Mouse (Mus musculus): ENCODE results near the gene Ptprj. TPM values are rescaled to one million over a fixed set of nuclear protein-coding genes. Genes with fewer than 3 reads are reported as not detected.

The Ptprj gene
- total and polyA plus RNA-seq, 2 experiments from 2014 or later: 4.7 to 37.8 TPM

DNA sequence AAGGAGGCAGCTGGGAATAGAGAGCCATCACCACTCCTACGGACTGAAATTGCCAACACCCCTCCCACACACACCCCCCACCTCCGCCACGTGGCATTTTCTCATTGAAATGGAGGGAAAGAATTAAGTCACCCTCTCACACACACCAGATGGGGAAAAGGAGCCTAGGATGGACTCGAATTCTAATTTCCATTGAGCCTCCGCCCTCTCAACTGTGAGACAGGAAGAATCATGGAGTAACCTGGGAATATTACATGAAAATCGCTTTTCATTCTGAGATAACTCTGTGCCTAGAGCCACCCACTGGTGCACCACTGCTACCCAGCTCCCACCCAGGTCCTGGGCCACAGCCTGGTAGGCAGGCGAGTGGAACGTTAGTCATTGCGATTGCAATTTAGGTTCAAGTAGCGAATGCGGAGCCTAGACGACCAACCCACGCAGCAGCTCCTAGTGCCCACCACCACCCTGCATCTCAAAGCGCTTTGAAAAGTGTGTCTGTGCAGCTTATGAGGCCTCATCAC lies 34.3 kb upstream of the Ptprj start:
- Histone ChIP-seq H3K9me3 (ENCODE audit: low read length) (no peaks in the 10 kb centered on the region), H3K4me3 (ENCODE audit: low read length) (no peak overlapping the region), H3K27me3 (ENCODE audit: insufficient read depth, low read length) (no peaks in the 10 kb centered on the region), H3K4me2 (ENCODE audit: low read depth, low read length) (no peak overlapping the region), H3K27ac (no peak overlapping the region), H3K9ac (replicated peaks; ENCODE audit: low read length) (no peak overlapping the region), H3K4me1 (ENCODE audit: insufficient read depth, low read length) (no peaks in the 10 kb centered on the region), H3K36me3 (ENCODE audit: insufficient read depth, low read length) (no peaks in the 10 kb centered on the region)
- 84% methylated on average over 14 of the region's 14 CpGs for WGBS
- no peak for DNase-seq (ENCODE audit: low spot score)
- no peak for ATAC-seq
- TF ChIP-seq CTCF (IDR thresholded peaks at IDR 0.05; ENCODE audit: low read depth): no peak

DNA sequence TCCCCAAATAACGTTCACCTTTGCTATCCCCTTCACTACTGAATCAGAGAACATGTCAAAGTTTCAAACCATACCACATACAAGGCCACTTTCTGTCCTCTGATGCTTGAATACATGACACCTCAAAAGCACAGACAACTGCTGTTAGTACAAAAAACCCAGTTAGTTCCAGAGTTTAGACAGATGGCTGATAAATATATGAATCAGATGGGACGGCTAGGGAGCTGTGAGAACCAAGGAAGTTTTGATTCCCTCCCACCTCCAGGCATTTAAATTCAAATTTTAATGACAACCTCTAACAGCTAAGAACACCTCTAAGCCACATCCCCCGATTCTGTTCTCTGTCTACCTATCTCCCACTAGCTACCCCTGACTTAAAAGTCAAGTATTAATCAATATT lies 33.1 kb upstream of the Ptprj start:
- H3K4me2 ChIP-seq (ENCODE audit: low read depth, low read length): no peak overlapping the region
- H3K27me3 ChIP-seq (ENCODE audit: insufficient read depth, low read length): no peaks in the 10 kb centered on the region
- DNase-seq (ENCODE audit: low spot score): no peak
- 71% methylated on average over 3 of the region's 3 CpGs for WGBS
- H3K9ac ChIP-seq (replicated peaks; ENCODE audit: low read length): no peak overlapping the region
- no peaks in the 10 kb centered on the region for H3K9me3 ChIP-seq (ENCODE audit: low read length)
- no peaks in the 10 kb centered on the region for H3K36me3 ChIP-seq (ENCODE audit: insufficient read depth, low read length)
- ATAC-seq: no peak
- TF ChIP-seq CTCF (IDR thresholded peaks at IDR 0.05; ENCODE audit: low read depth): no peak
- H3K4me3 ChIP-seq (ENCODE audit: low read length): no peak overlapping the region
- H3K27ac ChIP-seq: no peak overlapping the region
- no peaks in the 10 kb centered on the region for H3K4me1 ChIP-seq (ENCODE audit: insufficient read depth, low read length)

DNA sequence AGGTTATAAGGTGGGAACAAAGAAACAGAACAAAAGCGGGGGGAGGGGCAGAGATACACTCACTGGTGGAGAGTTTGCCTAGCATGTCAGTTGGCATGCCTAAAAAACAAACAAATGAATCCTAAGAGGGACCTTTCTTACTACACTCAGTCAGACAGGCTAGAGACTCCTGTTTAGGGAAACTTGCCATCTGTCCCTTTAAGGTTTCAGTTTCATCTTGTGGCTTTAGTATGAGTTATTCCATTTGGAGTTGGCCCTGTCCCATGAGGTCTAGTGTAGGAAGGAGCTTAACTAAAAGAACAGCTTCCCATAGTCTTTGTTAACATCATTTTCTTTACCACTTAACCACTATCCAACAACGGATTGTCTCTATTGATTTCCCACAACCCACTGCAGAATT lies 32.6 kb upstream of the Ptprj start:
- WGBS: 90% methylated on average over 2 of the region's 2 CpGs
- Histone ChIP-seq H3K4me1 (ENCODE audit: insufficient read depth, low read length) (no peaks in the 10 kb centered on the region), H3K4me3 (ENCODE audit: low read length) (no peak overlapping the region), H3K9me3 (ENCODE audit: low read length) (no peaks in the 10 kb centered on the region), H3K27me3 (ENCODE audit: insufficient read depth, low read length) (no peaks in the 10 kb centered on the region), H3K4me2 (ENCODE audit: low read depth, low read length) (no peak overlapping the region), H3K9ac (replicated peaks; ENCODE audit: low read length) (no peak overlapping the region), H3K27ac (no peak overlapping the region), H3K36me3 (ENCODE audit: insufficient read depth, low read length) (no peaks in the 10 kb centered on the region)
- no peak for DNase-seq (ENCODE audit: low spot score)
- TF ChIP-seq CTCF (IDR thresholded peaks at IDR 0.05; ENCODE audit: low read depth): no peak
- ATAC-seq: no peak

DNA sequence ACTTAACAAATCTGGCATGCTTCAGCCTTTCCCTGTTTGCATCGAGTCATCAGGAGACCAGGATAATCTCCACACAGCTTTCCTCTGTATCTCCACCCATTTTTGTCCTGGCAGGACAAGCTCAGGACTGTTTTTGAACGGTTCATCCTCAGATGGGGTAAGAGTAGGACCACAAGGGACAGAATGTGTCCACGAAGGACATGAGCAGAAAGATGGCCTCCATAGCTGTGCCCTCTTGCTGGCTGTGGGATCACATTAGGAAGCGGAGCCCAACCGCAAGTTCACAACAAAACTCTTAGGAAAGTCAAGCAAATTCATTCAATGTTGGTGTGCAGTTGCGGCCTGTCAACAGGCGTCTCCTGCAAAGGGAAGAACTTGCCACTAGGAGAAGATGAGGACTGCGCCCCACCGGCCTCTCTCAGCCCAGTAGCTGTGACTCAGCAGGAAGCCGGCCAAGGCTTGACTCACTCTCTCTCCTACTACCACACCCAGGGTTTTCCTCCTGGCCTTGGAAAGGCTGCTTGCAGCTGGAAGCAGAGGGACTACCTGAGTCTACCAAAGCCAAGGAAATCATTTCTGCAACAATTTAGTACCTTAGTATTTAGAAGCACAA lies 31.6 kb upstream of the Ptprj start:
- H3K4me3 ChIP-seq (ENCODE audit: low read length): no peak overlapping the region
- ATAC-seq: no peak
- 89% methylated on average over 10 of the region's 10 CpGs for WGBS
- H3K9ac ChIP-seq (replicated peaks; ENCODE audit: low read length): no peak overlapping the region
- DNase-seq (ENCODE audit: low spot score): no peak
- no peak for TF ChIP-seq CTCF (IDR thresholded peaks at IDR 0.05; ENCODE audit: low read depth)
- no peaks in the 10 kb centered on the region for H3K27me3 ChIP-seq (ENCODE audit: insufficient read depth, low read length)
- H3K4me1 ChIP-seq (ENCODE audit: insufficient read depth, low read length): no peaks in the 10 kb centered on the region
- H3K9me3 ChIP-seq (ENCODE audit: low read length): no peaks in the 10 kb centered on the region
- no peaks in the 10 kb centered on the region for H3K36me3 ChIP-seq (ENCODE audit: insufficient read depth, low read length)
- no peak overlapping the region for H3K27ac ChIP-seq
- no peak overlapping the region for H3K4me2 ChIP-seq (ENCODE audit: low read depth, low read length)

DNA sequence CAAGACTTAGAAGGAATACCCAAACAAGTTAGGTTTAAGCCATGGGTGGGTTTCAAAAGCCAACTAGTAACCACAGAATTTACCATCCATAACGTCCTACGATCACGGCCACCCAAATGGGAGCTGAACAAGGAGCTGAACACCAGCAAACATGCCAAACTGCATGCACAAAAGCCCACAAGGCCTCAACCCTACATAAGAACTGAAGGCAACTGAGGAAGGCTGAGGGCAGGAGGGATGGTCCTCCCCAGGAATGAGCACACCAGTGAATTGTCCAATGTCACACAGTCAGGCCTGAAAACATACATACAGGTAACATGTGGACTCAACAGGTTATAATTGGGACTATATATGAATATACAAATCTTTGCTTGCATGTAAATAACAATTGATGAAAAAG lies 20.6 kb upstream of the Ptprj start:
- H3K9me3 ChIP-seq (ENCODE audit: low read length): no peaks in the 10 kb centered on the region
- WGBS: 93% methylated on average over 3 of the region's 3 CpGs
- H3K27me3 ChIP-seq (ENCODE audit: insufficient read depth, low read length): no peaks in the 10 kb centered on the region
- no peaks in the 10 kb centered on the region for H3K36me3 ChIP-seq (ENCODE audit: insufficient read depth, low read length)
- no peak overlapping the region for H3K4me2 ChIP-seq (ENCODE audit: low read depth, low read length)
- ATAC-seq: no peak
- H3K9ac ChIP-seq (replicated peaks; ENCODE audit: low read length): no peak overlapping the region
- H3K27ac ChIP-seq: no peak overlapping the region
- no peak for TF ChIP-seq CTCF (IDR thresholded peaks at IDR 0.05; ENCODE audit: low read depth)
- H3K4me3 ChIP-seq (ENCODE audit: low read length): no peak overlapping the region
- no peaks in the 10 kb centered on the region for H3K4me1 ChIP-seq (ENCODE audit: insufficient read depth, low read length)
- no peak for DNase-seq (ENCODE audit: low spot score)

DNA sequence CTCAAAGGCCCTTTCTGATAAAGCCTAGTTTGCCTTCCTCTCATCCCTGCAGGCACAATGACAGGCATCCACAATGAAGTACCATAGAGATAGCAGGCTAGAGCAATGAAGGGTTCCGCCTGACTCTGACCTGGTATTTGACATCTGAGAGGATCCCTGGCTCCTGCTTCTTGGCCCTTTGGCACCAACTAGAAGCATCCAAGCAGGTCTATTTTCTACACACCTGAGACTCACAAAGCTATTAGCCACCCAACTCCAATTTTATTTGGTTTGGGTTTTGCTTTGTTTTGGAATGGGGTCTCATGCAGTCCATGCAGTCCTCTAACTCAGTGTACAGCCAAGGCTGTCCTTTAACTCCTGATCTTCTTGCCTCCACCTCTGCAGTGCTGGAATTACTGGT lies 7.7 kb upstream of the Ptprj start:
- no peak overlapping the region for H3K9ac ChIP-seq (replicated peaks; ENCODE audit: low read length)
- no peak for TF ChIP-seq CTCF (IDR thresholded peaks at IDR 0.05; ENCODE audit: low read depth)
- H3K27me3 ChIP-seq (ENCODE audit: insufficient read depth, low read length): no peaks in the 10 kb centered on the region
- no peaks in the 10 kb centered on the region for H3K36me3 ChIP-seq (ENCODE audit: insufficient read depth, low read length)
- no peak overlapping the region for H3K4me3 ChIP-seq (ENCODE audit: low read length)
- no peak overlapping the region for H3K27ac ChIP-seq
- no peak for ATAC-seq
- whole genome bisulfite sequencing: 88% methylated on average over 1 of the region's 1 CpGs
- H3K9me3 ChIP-seq (ENCODE audit: low read length): no peaks in the 10 kb centered on the region
- H3K4me1 ChIP-seq (ENCODE audit: insufficient read depth, low read length): no peaks in the 10 kb centered on the region
- H3K4me2 ChIP-seq (ENCODE audit: low read depth, low read length): no peak overlapping the region
- DNase-seq (ENCODE audit: low spot score): no peak

DNA sequence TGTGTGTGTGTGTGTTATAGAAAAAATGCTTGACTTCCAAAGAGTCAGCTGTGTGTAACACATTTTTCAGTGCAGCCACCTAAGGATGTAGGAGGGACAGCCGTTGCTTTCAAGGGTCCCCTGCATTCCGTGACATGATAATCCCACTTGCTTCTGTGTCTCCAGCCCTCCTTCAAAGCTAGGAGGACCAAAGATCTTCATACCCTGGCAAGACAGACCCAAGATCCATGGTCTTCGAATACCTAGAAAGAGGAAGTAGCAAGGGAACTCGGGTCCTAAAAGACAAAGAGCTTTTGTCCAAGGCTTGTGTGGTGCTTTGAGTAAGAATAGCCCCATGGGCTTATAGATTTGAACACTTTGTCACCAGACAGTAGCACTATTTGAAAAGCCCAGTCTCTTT lies 4.1 kb upstream of the Ptprj start:
- no peaks in the 10 kb centered on the region for H3K36me3 ChIP-seq (ENCODE audit: insufficient read depth, low read length)
- H3K9ac ChIP-seq (replicated peaks; ENCODE audit: low read length): no peak overlapping the region
- no peaks in the 10 kb centered on the region for H3K9me3 ChIP-seq (ENCODE audit: low read length)
- no peaks in the 10 kb centered on the region for H3K27me3 ChIP-seq (ENCODE audit: insufficient read depth, low read length)
- no peak for DNase-seq (ENCODE audit: low spot score)
- WGBS: 55% methylated on average over 4 of the region's 4 CpGs
- H3K4me3 ChIP-seq (ENCODE audit: low read length): no peak overlapping the region
- TF ChIP-seq CTCF (IDR thresholded peaks at IDR 0.05; ENCODE audit: low read depth): no peak
- no peak overlapping the region for H3K27ac ChIP-seq
- no peak overlapping the region for H3K4me2 ChIP-seq (ENCODE audit: low read depth, low read length)
- H3K4me1 ChIP-seq (ENCODE audit: insufficient read depth, low read length): 0 out of 2 replicates have a peak, but pooled peaks cover 3% of the 10 kb centered on the region
- no peak for ATAC-seq
